Mouse (Mus musculus) intestine, embryonic 15.5 days (tissue): ENCODE results near the gene Plekhj1. TPM values are rescaled to one million over a fixed set of nuclear protein-coding genes. Genes with fewer than 3 reads are reported as not detected.
A peak's percentile ranks its signal among the peaks of the same experiment; 100 is the strongest.

Experiments
- ATAC-seq: fragments of 200-750 bp; cut with Nextera tagmentation; 2 replicates; pipeline ENCODE4 v1.8.0; 2017; ENCODE audit warnings: moderate TSS enrichment, moderate library complexity
- H3K27ac ChIP-seq: fragments of 300-500 bp; sonication (generic); 2 replicates; pipeline ENCODE4 v1.5.1; 2015; ENCODE audit warnings: mild to moderate bottlenecking, inconsistent platforms
- H3K27me3 ChIP-seq: fragments of 300-500 bp; sonication (generic); replicated peaks from 2 replicates; pipeline ENCODE4 v1.6.1; 2015; ENCODE audit warnings: inconsistent platforms
- H3K36me3 ChIP-seq: fragments of 300-500 bp; sonication (generic); 2 replicates; pipeline ENCODE4 v1.6.1; 2015; ENCODE audit warnings: inconsistent platforms
- H3K4me1 ChIP-seq: fragments of 300-500 bp; sonication (generic); replicated peaks from 2 replicates; pipeline ENCODE4 v1.6.1; 2015; ENCODE audit warnings: inconsistent platforms
- H3K4me2 ChIP-seq: fragments of 300-500 bp; sonication (generic); replicated peaks from 2 replicates; pipeline ENCODE4 v1.6.1; 2015; ENCODE audit warnings: mild to moderate bottlenecking, inconsistent platforms
- H3K4me3 ChIP-seq: fragments of 300-500 bp; sonication (generic); replicated peaks from 2 replicates; pipeline ENCODE4 v1.5.1; 2015; ENCODE audit warnings: inconsistent platforms
- H3K9ac ChIP-seq: fragments of 300-500 bp; sonication (generic); 2 replicates; pipeline ENCODE4 v1.6.1; 2015; ENCODE audit warnings: inconsistent platforms
- H3K9me3 ChIP-seq: fragments of 300-500 bp; sonication (generic); 2 replicates; pipeline ENCODE4 v1.6.1; 2016; ENCODE audit warnings: inconsistent platforms
- WGBS: fragments of 180-500 bp; shearing (Covaris S2); methylation state at CpG from one replicate; pipeline ENCODE4 v1.1.7; 2015; 5-methylcytosine and 5-hydroxymethylcytosine counted together
- polyA plus RNA-seq: library from polyadenylated mRNA; unstranded; fragments of >200 nt; fragmentation: Nextera tagmentation; extraction: Ambion mirVana; gene quantifications from 2 replicates; pipeline ENCODE4 v1.2.1, GENCODE M21; 2015

The Plekhj1 gene
- polyA plus RNA-seq, 1 experiment from 2014 or later, result 132 TPM

DNA sequence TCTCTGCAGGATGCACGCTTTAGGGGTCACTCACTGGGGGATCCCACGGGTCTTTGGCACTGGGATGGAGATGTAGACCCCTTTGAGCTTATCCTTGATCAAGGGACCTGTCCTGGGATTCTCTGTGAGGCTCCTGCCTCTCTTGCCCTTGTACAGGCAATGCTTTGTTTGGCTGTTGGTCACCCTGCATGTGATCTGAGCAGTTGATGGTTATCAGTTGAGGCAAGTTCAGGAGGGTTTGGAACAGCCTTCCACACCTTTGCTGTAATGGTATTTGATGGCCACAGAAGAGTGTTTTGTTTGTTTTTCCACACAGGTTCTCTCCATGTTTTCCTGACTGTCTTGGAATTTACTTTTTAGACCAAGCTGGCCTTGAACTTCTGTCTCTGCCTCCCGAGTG is 36.6 kb downstream of the Plekhj1 start:
- Histone ChIP-seq H3K9ac (no peak overlapping the region), H3K4me3 (no peak overlapping the region), H3K4me1 (peaks cover 38% of the 10 kb centered on the region), H3K9me3 (no peaks in the 10 kb centered on the region), H3K36me3 (peaks cover 5% of the 10 kb centered on the region; the same call in 1 of the 2 replicates), H3K4me2 (no peak overlapping the region), H3K27ac (no peak overlapping the region), H3K27me3 (no peaks in the 10 kb centered on the region)
- no peak for ATAC-seq
- WGBS, result 71% methylated on average over 3 of the region's 3 CpGs

- H3K4me1 ChIP-seq, result peaks cover 45% of the 10 kb centered on the region
- 76% methylated on average over 4 of the region's 4 CpGs for WGBS
- H3K4me3 ChIP-seq, result no peak overlapping the region
- H3K36me3 ChIP-seq, result no peaks in the 10 kb centered on the region; the same call in 1 of the 2 replicates
- H3K27ac ChIP-seq, result 0 out of 2 replicates have a peak overlapping the region, but pooled peaks have one; percentile 32
- no peaks in the 10 kb centered on the region for H3K9me3 ChIP-seq
- H3K9ac ChIP-seq, result peak overlapping the region; percentile 5; the same call in 1 of the 2 replicates
- H3K27me3 ChIP-seq, result no peaks in the 10 kb centered on the region
- peak overlapping the region; percentile 9; the same call in 1 of the 2 replicates for H3K4me2 ChIP-seq
- no peak for ATAC-seq
These were observed 37.6 kb downstream of the Plekhj1 start for GRCm38 (mm10) chr10:80760596-80761524.

DNA sequence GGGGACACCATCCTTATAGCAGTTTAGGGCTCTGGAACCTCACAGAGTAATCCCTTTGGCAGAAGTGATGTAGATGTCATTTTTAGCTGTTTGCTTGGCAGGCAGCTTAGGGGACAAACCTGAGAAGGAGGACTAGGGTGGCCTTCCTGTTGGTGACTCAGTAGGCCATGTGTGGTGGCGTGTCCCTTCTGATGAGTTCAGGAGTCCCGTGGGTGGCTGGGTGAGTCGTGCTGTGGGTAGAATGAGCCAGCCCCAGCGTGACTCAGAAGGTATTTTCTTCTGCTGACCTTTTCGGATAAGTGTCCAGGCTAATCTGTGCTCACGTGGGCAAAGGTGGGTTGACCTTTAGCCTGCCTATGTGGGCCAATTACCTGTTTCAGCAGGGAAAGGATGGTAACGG is 39.8 kb downstream of the Plekhj1 start:
- H3K27me3 ChIP-seq, result no peaks in the 10 kb centered on the region
- no peak overlapping the region for H3K27ac ChIP-seq
- no peak overlapping the region for H3K4me2 ChIP-seq
- no peak overlapping the region for H3K4me3 ChIP-seq
- WGBS, result 74% methylated on average over 7 of the region's 7 CpGs
- no peak overlapping the region for H3K9ac ChIP-seq
- H3K36me3 ChIP-seq, result no peaks in the 10 kb centered on the region
- no peak for ATAC-seq
- peaks cover 44% of the 10 kb centered on the region for H3K4me1 ChIP-seq
- H3K9me3 ChIP-seq, result no peaks in the 10 kb centered on the region

- no peak overlapping the region for H3K4me2 ChIP-seq
- ATAC-seq, result no peak
These were observed 40.7 kb downstream of the Plekhj1 start for GRCm38 (mm10) chr10:80757717-80758116.

DNA sequence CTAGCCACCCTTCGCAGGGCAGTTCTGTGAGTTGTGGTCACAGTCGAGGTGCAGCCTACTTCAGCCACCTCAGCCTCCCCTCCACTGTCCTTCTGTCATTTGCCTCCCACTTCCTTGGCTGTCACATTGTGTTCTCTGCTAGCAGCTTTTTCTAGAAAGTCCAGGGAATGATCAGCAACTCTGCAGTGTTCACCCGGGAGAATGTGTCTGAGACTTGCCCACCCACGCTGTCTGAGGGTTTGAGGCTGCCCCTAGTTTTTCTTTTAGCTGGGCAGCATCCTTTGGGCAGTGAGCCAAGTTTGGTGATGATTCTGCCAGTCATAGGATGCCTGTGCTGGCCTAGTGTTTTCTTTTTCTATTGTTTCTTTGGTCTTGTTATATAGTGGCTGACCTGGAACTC is 41.5 kb downstream of the Plekhj1 start:
- ATAC-seq, result no peak
- Histone ChIP-seq H3K9ac (peak overlapping the region; percentile 83; the same call in 1 of the 2 replicates), H3K36me3 (no peaks in the 10 kb centered on the region), H3K4me1 (peaks cover 51% of the 10 kb centered on the region), H3K27ac (no peak overlapping the region), H3K27me3 (no peaks in the 10 kb centered on the region), H3K4me3 (0 out of 2 replicates have a peak overlapping the region, but pooled peaks have one; percentile 94), H3K4me2 (peak overlapping the region; percentile 88), H3K9me3 (no peaks in the 10 kb centered on the region)
- WGBS, result 59% methylated on average over 4 of the region's 4 CpGs

More at GRCm38 (mm10) chr10:80757717-80758116, 40.7 kb downstream of the Plekhj1 start:
- WGBS, result 35% methylated on average over 5 of the region's 5 CpGs
- Histone ChIP-seq H3K4me1 (peaks cover 44% of the 10 kb centered on the region), H3K9ac (peak overlapping the region; percentile 4; the same call in 1 of the 2 replicates), H3K27ac (no peak overlapping the region), H3K9me3 (no peaks in the 10 kb centered on the region), H3K36me3 (no peaks in the 10 kb centered on the region), H3K27me3 (no peaks in the 10 kb centered on the region), H3K4me3 (no peak overlapping the region)

GRCm38 (mm10) chr10:80756509-80756908 is 41.9 kb downstream of the Plekhj1 start:
- H3K4me2 ChIP-seq, result peak overlapping the region; percentile 88
- no peaks in the 10 kb centered on the region for H3K27me3 ChIP-seq
- peak overlapping the region; percentile 94 for H3K4me3 ChIP-seq
- H3K9me3 ChIP-seq, result no peaks in the 10 kb centered on the region
- H3K27ac ChIP-seq, result no peak overlapping the region
- H3K9ac ChIP-seq, result peak overlapping the region; percentile 83
- WGBS, result 63% methylated on average over 2 of the region's 2 CpGs
- no peaks in the 10 kb centered on the region for H3K36me3 ChIP-seq
- peaks cover 52% of the 10 kb centered on the region for H3K4me1 ChIP-seq
- no peak for ATAC-seq

GRCm38 (mm10) chr10:80756099-80756498 is 42.3 kb downstream of the Plekhj1 start:
- no peak for ATAC-seq
- H3K9me3 ChIP-seq, result no peaks in the 10 kb centered on the region
- 22% methylated on average over 3 of the region's 3 CpGs for WGBS
- H3K9ac ChIP-seq, result peak overlapping the region; percentile 83
- H3K27ac ChIP-seq, result no peak overlapping the region
- H3K36me3 ChIP-seq, result no peaks in the 10 kb centered on the region
- H3K4me3 ChIP-seq, result peak overlapping the region; percentile 94
- H3K4me2 ChIP-seq, result peak overlapping the region; percentile 88
- H3K4me1 ChIP-seq, result peaks cover 53% of the 10 kb centered on the region
- no peaks in the 10 kb centered on the region for H3K27me3 ChIP-seq

- peak overlapping the region; percentile 88 for H3K4me2 ChIP-seq
- H3K9me3 ChIP-seq, result no peaks in the 10 kb centered on the region
- no peaks in the 10 kb centered on the region for H3K36me3 ChIP-seq
- peak overlapping the region; percentile 83 for H3K9ac ChIP-seq
- H3K4me1 ChIP-seq, result peaks cover 49% of the 10 kb centered on the region
- peak overlapping the region; percentile 94 for H3K4me3 ChIP-seq
- no peak; the same call in 1 of the 2 replicates for ATAC-seq
- peak overlapping the region; percentile 79 for H3K27ac ChIP-seq
- under 1% methylated on average over 75 of the region's 75 CpGs for WGBS
- H3K27me3 ChIP-seq, result no peaks in the 10 kb centered on the region
These were observed 43.0 kb downstream of the Plekhj1 start for GRCm38 (mm10) chr10:80755291-80756015.

DNA sequence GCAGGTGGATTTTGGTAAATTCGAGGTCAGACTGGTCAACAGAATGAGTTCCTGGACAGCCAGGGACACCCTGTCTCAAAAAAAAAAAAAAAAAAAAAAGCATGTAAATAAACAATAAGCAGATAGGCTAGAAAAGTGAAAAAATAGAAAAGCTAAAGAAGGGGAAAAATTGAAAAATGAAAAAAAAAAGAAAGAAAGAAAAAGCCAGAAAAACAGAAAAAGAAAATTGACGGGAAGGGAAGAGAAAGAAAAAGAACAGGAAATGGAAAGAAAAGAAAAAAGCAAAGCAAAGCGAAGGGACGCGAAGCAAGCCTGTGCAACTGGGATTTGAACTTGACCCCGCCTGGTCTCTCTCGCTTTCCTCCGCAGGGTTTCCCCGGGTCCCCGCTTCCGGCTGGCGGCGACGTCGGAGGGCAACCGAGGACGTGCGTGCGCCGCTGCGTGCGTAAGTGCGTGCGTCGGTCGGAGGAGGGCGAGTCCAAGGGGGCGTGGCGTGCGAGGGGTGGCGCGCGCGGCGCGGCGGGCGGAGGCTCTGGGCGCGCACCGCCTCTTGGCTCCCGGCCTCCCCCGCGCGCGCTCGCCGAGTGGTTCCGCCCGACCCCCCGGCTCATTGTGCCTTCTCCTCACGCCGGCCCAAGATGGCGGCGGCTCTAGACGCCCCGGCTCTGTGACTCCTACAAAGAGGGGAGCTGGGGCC is 43.7 kb downstream of the Plekhj1 start, which contains the start of gene Dot1l:
Dot1l (plus strand) TSS at position 613 of the 697 bp plus-strand sequence.
- WGBS, result under 1% methylated on average over 57 of the region's 57 CpGs
- Histone ChIP-seq H3K9me3 (no peaks in the 10 kb centered on the region), H3K4me1 (peaks cover 45% of the 10 kb centered on the region), H3K27me3 (no peaks in the 10 kb centered on the region), H3K9ac (peak within 1 kb of the TSS; percentile 83), H3K36me3 (no peaks in the 10 kb centered on the region), H3K4me2 (peak within 1 kb of the TSS; percentile 88), H3K27ac (peak within 1 kb of the TSS; percentile 79), H3K4me3 (peak within 1 kb of the TSS; percentile 94)
- ATAC-seq, result peak; percentile 92

DNA sequence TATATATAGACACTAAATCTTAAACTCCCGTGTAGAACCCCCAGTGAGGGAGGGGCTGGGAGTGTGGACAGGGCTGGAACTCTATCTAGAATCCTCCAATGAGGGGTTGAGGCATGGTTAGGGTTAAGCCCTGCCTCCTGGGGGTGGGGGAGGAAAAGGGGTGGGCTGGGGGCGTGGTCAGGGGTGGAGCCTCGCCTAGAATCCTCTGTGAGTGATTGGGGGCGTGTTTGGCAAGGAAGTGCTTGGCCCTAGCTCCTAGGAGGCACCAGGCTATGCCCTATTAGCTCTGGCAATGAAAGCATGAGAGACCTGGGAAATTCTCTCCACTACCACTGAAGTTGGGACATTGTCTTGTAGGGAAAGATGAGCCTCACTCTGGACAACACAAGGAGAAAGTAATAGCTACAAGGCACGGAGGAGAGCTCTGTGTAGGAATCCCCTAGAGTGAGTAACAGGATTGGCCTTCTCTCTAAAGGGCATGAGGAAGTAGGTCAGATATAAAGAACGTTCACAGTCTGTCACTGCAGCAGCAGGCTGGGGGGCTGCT is 46.3 kb downstream of the Plekhj1 start:
- peak; percentile 78 for ATAC-seq
- Histone ChIP-seq H3K27me3 (no peaks in the 10 kb centered on the region), H3K27ac (peak overlapping the region; percentile 90), H3K36me3 (no peaks in the 10 kb centered on the region), H3K4me3 (peak overlapping the region; percentile 31), H3K9me3 (no peaks in the 10 kb centered on the region), H3K9ac (no peak overlapping the region), H3K4me2 (peak overlapping the region; percentile 66), H3K4me1 (peaks cover 41% of the 10 kb centered on the region)
- WGBS, result 2% methylated on average over 6 of the region's 6 CpGs

GRCm38 (mm10) chr10:80751188-80751832 is 47.1 kb downstream of the Plekhj1 start:
- H3K9me3 ChIP-seq, result no peaks in the 10 kb centered on the region
- peak overlapping the region; percentile 66 for H3K4me2 ChIP-seq
- no peaks in the 10 kb centered on the region for H3K27me3 ChIP-seq
- H3K36me3 ChIP-seq, result no peaks in the 10 kb centered on the region
- peaks cover 33% of the 10 kb centered on the region for H3K4me1 ChIP-seq
- peak; percentile 29 for ATAC-seq
- WGBS, result 3% methylated on average over 16 of the region's 16 CpGs
- peak overlapping the region; percentile 34; the same call in 1 of the 2 replicates for H3K9ac ChIP-seq
- peak overlapping the region; percentile 31 for H3K4me3 ChIP-seq
- H3K27ac ChIP-seq, result peak overlapping the region; percentile 90
